Mouse (Mus musculus) lung, adult 2 months (tissue): ENCODE results near the gene Cotl1.

Experiments used
- CTCF ChIP-seq: fragments of 200-500 bp; IDR thresholded peaks from 2 replicates; pipeline ENCODE4 v1.5.1; 2011; ENCODE audit warnings: mild to moderate bottlenecking, low read length, control low read depth; ENCODE audit not compliant: insufficient read depth
- POLR2A ChIP-seq: fragments of 200-500 bp; IDR thresholded peaks from 2 replicates; pipeline ENCODE4 v1.6.1; 2011; ENCODE audit warnings: low read depth, mild to moderate bottlenecking, control low read depth, low read length, borderline replicate concordance; ENCODE audit errors: extremely low read depth

DNA sequence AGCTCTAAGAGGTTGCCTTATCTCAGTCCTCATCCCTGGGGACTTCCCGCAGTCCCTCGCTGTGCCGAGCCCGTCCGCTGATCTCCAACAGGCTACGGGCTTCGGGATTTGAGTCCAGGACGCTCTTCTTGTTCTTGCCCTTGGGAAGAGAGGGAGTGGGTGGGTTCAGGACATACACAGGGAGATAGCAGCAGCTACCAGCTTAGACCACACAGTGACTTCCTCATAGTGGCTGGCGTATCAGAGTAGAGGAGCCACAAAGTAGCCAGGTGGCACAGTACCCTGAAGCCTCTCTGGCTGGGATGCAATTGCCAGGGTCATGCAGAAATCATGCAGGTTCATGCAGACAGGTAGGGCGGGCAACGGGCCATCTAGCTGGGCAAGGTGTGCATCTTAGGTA is 78.7 kb downstream of the Cotl1 start:
- TF ChIP-seq CTCF: no peak
- no peak for TF ChIP-seq POLR2A
